Mouse (Mus musculus) lung, postnatal 0 days (tissue): Measurements from ENCODE around the gene Foxp4.

Source experiments
- CTCF ChIP-seq: IDR thresholded peaks from 2 replicates; pipeline ENCODE4 v1.5.1; 2016; ENCODE audit warnings: antibody characterized with exemption, mild to moderate bottlenecking
- EP300 ChIP-seq: IDR thresholded peaks from 2 replicates; pipeline ENCODE4 v1.6.1; 2016; ENCODE audit warnings: antibody characterized with exemption, mild to moderate bottlenecking, control low read depth

DNA sequence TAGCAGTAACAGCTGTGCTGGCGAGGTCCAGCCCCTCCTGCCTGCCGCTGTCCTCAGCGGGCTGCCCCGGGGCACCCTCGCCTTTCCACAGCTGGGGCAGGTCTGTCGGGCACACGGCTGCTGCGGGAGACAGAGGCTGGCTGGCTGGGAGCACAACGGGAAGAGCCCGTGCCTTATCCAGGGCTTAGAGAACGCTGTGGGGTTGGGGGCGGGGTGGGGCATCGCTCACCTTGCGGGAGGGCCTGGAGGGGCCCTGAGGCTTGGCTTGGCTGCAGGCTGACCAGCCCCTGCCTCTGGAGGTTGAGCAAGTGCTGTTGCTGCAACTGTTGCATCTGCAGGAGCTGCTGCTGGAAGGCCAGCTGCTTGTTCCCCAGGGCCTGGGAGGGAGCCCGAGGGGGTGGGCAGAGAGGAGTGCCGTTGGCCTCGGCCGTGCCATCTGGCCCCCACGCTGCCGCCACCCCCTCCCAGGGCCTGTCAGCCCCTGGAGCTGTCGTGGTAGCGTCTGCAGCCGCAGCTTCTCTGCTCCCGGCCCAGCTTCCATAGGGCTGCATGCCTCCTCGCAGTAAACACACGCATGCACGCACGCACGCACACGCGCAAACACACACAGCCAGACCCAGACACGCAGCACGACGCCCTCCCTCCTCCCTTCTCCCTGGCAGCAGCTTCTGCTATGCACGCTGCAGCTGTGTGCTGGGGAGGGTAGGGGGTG, 45.9 kb downstream of the Foxp4 start:
- TF ChIP-seq CTCF (no peak), EP300 (no peak)
